Mouse (Mus musculus) kidney, embryonic 16.5 days (tissue): ENCODE measurements around the gene Slc41a3. TPM values are rescaled to one million over a fixed set of nuclear protein-coding genes. Genes with fewer than 3 reads are reported as not detected.

Experiments
- ATAC-seq: fragments of 200-750 bp; cut with Nextera tagmentation; 2 replicates; pipeline ENCODE4 v1.8.0; 2017; ENCODE audit warnings: moderate TSS enrichment; ENCODE audit not compliant: low FRiP score, low TSS enrichment
- H3K27ac ChIP-seq: fragments of 300-500 bp; sonication (generic); 2 replicates; pipeline ENCODE4 v1.5.1; 2014; ENCODE audit warnings: low read length
- H3K27me3 ChIP-seq: fragments of 300-500 bp; sonication (generic); 2 replicates; pipeline ENCODE4 v1.6.1; 2014; ENCODE audit warnings: low read length, control low read depth, mixed read lengths; ENCODE audit not compliant: insufficient read depth
- H3K36me3 ChIP-seq: fragments of 300-500 bp; sonication (generic); 2 replicates; pipeline ENCODE4 v1.6.1; 2014; ENCODE audit warnings: low read length, control low read depth, mixed read lengths; ENCODE audit not compliant: insufficient read depth
- H3K4me1 ChIP-seq: fragments of 300-500 bp; sonication (generic); 2 replicates; pipeline ENCODE4 v1.6.1; 2014; ENCODE audit warnings: low read length, control low read depth, mixed read lengths; ENCODE audit not compliant: insufficient read depth
- H3K4me2 ChIP-seq: fragments of 300-500 bp; sonication (generic); replicated peaks from 2 replicates; pipeline ENCODE4 v1.6.1; 2014; ENCODE audit warnings: low read depth, low read length
- H3K4me3 ChIP-seq: fragments of 300-500 bp; sonication (generic); 2 replicates; pipeline ENCODE4 v1.5.1; 2014; ENCODE audit warnings: mild to moderate bottlenecking, low read length
- H3K9ac ChIP-seq: fragments of 300-500 bp; sonication (generic); replicated peaks from 2 replicates; pipeline ENCODE4 v1.6.1; 2014; ENCODE audit warnings: low read length
- H3K9me3 ChIP-seq: fragments of 300-500 bp; sonication (generic); 2 replicates; pipeline ENCODE4 v1.6.1; 2016; ENCODE audit warnings: low read length, control low read depth
- WGBS: fragments of 180-500 bp; shearing (Covaris S2); extraction: QIAGEN DNeasy Blood & Tissue Kit; methylation state at CpG from one replicate; pipeline ENCODE4 v1.1.7; 2014; 5-methylcytosine and 5-hydroxymethylcytosine counted together
- polyA plus RNA-seq: library from polyadenylated mRNA; unstranded; fragments of >200 nt; fragmentation: Nextera tagmentation; extraction: Ambion mirVana; gene quantifications from 2 replicates; pipeline ENCODE4 v1.2.1, GENCODE M21; 2015

Slc41a3 gene
- polyA plus RNA-seq, 1 experiment from 2014 or later, result 7.2 TPM

GRCm38 (mm10) chr6:90567486-90567885, 37.0 kb upstream of the Slc41a3 start:
- no peak overlapping the region for H3K4me2 ChIP-seq
- H3K9ac ChIP-seq, result no peak overlapping the region
- no peak for ATAC-seq
- no peaks in the 10 kb centered on the region for H3K9me3 ChIP-seq
- no peaks in the 10 kb centered on the region for H3K36me3 ChIP-seq
- H3K4me1 ChIP-seq, result peaks cover 6% of the 10 kb centered on the region
- H3K4me3 ChIP-seq, result no peak overlapping the region
- H3K27ac ChIP-seq, result no peak overlapping the region
- H3K27me3 ChIP-seq, result no peaks in the 10 kb centered on the region
- 54% methylated on average over 3 of the region's 3 CpGs for WGBS

GRCm38 (mm10) chr6:90567928-90568327, 36.6 kb upstream of the Slc41a3 start:
- Histone ChIP-seq H3K9ac (no peak overlapping the region), H3K4me1 (peaks cover 6% of the 10 kb centered on the region), H3K27me3 (no peaks in the 10 kb centered on the region), H3K36me3 (no peaks in the 10 kb centered on the region), H3K27ac (no peak overlapping the region), H3K9me3 (no peaks in the 10 kb centered on the region), H3K4me2 (no peak overlapping the region), H3K4me3 (no peak overlapping the region)
- no peak for ATAC-seq
- WGBS, result 82% methylated on average over 3 of the region's 3 CpGs

- Histone ChIP-seq H3K4me3 (no peak overlapping the region), H3K9ac (no peak overlapping the region), H3K27me3 (no peaks in the 10 kb centered on the region), H3K27ac (no peak overlapping the region), H3K4me2 (no peak overlapping the region), H3K4me1 (peaks cover 6% of the 10 kb centered on the region), H3K9me3 (no peaks in the 10 kb centered on the region), H3K36me3 (no peaks in the 10 kb centered on the region)
- WGBS, result 81% methylated on average over 4 of the region's 4 CpGs
- no peak for ATAC-seq
These were observed 35.8 kb upstream of the Slc41a3 start for GRCm38 (mm10) chr6:90568721-90569120.

GRCm38 (mm10) chr6:90569736-90570383, 34.7 kb upstream of the Slc41a3 start:
- Histone ChIP-seq H3K9me3 (no peaks in the 10 kb centered on the region), H3K9ac (no peak overlapping the region), H3K27ac (0 out of 2 replicates have a peak overlapping the region, but pooled peaks have one; percentile 11), H3K4me2 (no peak overlapping the region), H3K4me3 (no peak overlapping the region), H3K27me3 (no peaks in the 10 kb centered on the region), H3K4me1 (peaks cover 6% of the 10 kb centered on the region), H3K36me3 (no peaks in the 10 kb centered on the region)
- no peak for ATAC-seq
- 36% methylated on average over 12 of the region's 12 CpGs for WGBS

- Histone ChIP-seq H3K4me1 (peaks cover 6% of the 10 kb centered on the region), H3K4me2 (no peak overlapping the region), H3K27ac (0 out of 2 replicates have a peak overlapping the region, but pooled peaks have one; percentile 11)
These were observed 34.1 kb upstream of the Slc41a3 start for GRCm38 (mm10) chr6:90570392-90570791.

GRCm38 (mm10) chr6:90575261-90575715, 29.2 kb upstream of the Slc41a3 start:
- Histone ChIP-seq H3K4me1 (peaks cover under 1% of the 10 kb centered on the region), H3K27ac (no peak overlapping the region), H3K9ac (no peak overlapping the region), H3K4me2 (no peak overlapping the region), H3K27me3 (no peaks in the 10 kb centered on the region), H3K36me3 (no peaks in the 10 kb centered on the region), H3K4me3 (no peak overlapping the region), H3K9me3 (no peaks in the 10 kb centered on the region)
- ATAC-seq, result peak; percentile 62
- 33% methylated on average over 3 of the region's 3 CpGs for WGBS

More at GRCm38 (mm10) chr6:90570392-90570791, 34.1 kb upstream of the Slc41a3 start:
- Histone ChIP-seq H3K9ac (no peak overlapping the region), H3K4me3 (no peak overlapping the region), H3K36me3 (no peaks in the 10 kb centered on the region), H3K27me3 (no peaks in the 10 kb centered on the region), H3K9me3 (no peaks in the 10 kb centered on the region)
- ATAC-seq, result no peak; the same call in 1 of the 2 replicates
- whole genome bisulfite sequencing, result 51% methylated on average over 8 of the region's 8 CpGs

GRCm38 (mm10) chr6:90578174-90578573, 26.4 kb upstream of the Slc41a3 start:
- Histone ChIP-seq H3K4me1 (no peaks in the 10 kb centered on the region), H3K4me2 (no peak overlapping the region), H3K27ac (no peak overlapping the region), H3K4me3 (no peak overlapping the region), H3K27me3 (no peaks in the 10 kb centered on the region; the same call in 1 of the 2 replicates), H3K36me3 (no peaks in the 10 kb centered on the region), H3K9me3 (no peaks in the 10 kb centered on the region), H3K9ac (no peak overlapping the region)
- ATAC-seq, result no peak
- WGBS, result 43% methylated on average over 3 of the region's 3 CpGs

GRCm38 (mm10) chr6:90582331-90582730, 22.2 kb upstream of the Slc41a3 start:
- Histone ChIP-seq H3K27me3 (no peaks in the 10 kb centered on the region; the same call in 1 of the 2 replicates), H3K4me3 (no peak overlapping the region), H3K4me1 (no peaks in the 10 kb centered on the region), H3K27ac (no peak overlapping the region), H3K4me2 (no peak overlapping the region), H3K36me3 (no peaks in the 10 kb centered on the region), H3K9ac (no peak overlapping the region), H3K9me3 (no peaks in the 10 kb centered on the region)
- WGBS, result 81% methylated on average over 2 of the region's 2 CpGs
- no peak for ATAC-seq

GRCm38 (mm10) chr6:90588113-90588512, 16.4 kb upstream of the Slc41a3 start:
- H3K36me3 ChIP-seq, result no peaks in the 10 kb centered on the region
- no peak overlapping the region for H3K4me3 ChIP-seq
- no peaks in the 10 kb centered on the region for H3K4me1 ChIP-seq
- H3K9me3 ChIP-seq, result no peaks in the 10 kb centered on the region
- 51% methylated on average over 5 of the region's 5 CpGs for WGBS
- no peaks in the 10 kb centered on the region; the same call in 1 of the 2 replicates for H3K27me3 ChIP-seq
- H3K27ac ChIP-seq, result no peak overlapping the region
- no peak overlapping the region for H3K4me2 ChIP-seq
- no peak overlapping the region for H3K9ac ChIP-seq
- no peak for ATAC-seq

GRCm38 (mm10) chr6:90590707-90591106, 13.8 kb upstream of the Slc41a3 start:
- Histone ChIP-seq H3K4me2 (no peak overlapping the region), H3K27ac (no peak overlapping the region), H3K27me3 (no peaks in the 10 kb centered on the region), H3K4me1 (no peaks in the 10 kb centered on the region), H3K4me3 (no peak overlapping the region), H3K9me3 (no peaks in the 10 kb centered on the region), H3K9ac (no peak overlapping the region), H3K36me3 (no peaks in the 10 kb centered on the region)
- WGBS, result 91% methylated on average over 1 of the region's 1 CpGs
- no peak for ATAC-seq
